Mouse (Mus musculus) liver, embryonic 14.5 days (tissue): ENCODE measurements around the gene Amz1.
A peak's percentile ranks its signal among the peaks of the same experiment; 100 is the strongest.

ENCODE experiments used
- CTCF ChIP-seq: IDR thresholded peaks from 2 replicates; pipeline ENCODE4 v1.5.1; 2016; ENCODE audit warnings: antibody characterized with exemption, low read depth, control low read depth
- EP300 ChIP-seq: IDR thresholded peaks from 2 replicates; pipeline ENCODE4 v1.6.1; 2016; ENCODE audit warnings: antibody characterized with exemption, low read depth

DNA sequence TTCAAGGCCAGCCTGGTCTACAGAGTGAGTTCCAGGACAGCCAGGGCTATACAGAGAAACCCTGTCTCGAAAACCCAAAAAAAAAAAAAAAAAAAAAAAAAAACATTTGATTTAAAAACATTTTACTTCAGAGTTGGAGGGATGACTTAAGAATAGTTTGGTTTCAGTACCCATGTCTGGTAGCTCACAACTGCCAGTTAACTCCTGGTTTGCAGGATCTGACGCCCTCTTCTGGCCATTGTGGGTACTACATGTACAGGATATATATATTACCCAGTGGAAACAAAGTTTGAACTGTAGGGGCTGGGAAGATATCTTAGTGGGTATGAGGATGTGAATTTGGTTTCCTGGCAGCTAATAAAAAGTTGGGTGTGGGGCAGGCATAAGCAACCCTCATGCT is 27.0 kb downstream of the Amz1 start:
- TF ChIP-seq CTCF (peak; percentile 69), EP300 (no peak)
